Mouse (Mus musculus): ENCODE data around the gene Dnajb2.

Dnajb2 gene

DNA sequence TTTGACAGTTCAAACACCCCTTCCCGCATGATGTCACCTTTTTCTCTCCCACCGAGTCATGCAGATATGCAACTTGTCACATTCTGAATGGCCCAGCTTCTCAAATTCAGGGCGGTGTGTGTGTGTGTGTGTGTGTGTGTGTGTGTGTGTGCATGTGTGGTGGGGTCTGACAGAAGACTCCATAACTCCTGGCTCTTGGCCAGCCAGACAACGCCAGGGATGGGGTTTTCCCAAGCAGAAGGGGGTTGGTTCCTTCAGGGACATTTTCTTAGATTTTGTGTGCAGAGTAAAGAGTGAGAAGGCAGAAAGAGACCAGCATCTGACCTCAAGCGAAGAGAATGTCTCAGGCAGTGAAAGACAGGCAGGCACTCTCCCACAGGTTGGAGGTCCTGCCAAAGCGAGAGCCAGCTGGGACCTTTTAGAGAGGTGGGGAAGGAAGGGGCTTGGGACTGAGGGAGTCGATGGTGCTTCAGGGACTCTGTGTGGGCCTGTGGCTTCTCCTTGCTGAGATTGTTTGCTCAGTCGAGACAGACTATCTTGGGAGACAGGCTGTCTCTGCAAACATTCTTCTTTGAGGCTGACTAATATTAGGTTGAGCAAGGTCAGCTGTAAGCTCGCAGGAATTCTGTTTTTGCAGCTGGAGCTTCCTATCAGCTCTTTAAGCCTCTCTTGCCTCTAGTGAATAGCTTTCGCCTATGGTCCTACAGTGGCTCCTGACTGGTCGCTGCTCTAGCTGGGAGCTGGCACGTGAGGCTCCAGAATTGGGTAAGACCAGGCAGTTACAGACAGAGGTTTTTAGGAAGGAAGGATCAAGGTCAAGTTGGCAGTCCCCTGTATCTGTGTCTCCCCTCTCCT lies 56.5 kb downstream of the Dnajb2 start:
- no peak for DNase-seq (ENCODE audit: low read depth, low spot score)

GRCm38 (mm10) chr1:75293331-75293701 lies 57.1 kb downstream of the Dnajb2 start:
- DNase-seq (ENCODE audit: low read depth, low spot score), result no peak

GRCm38 (mm10) chr1:75294294-75294693 lies 58.1 kb downstream of the Dnajb2 start:
- no peak for DNase-seq (ENCODE audit: low read depth, low spot score)
